Mouse (Mus musculus) limb, embryonic 14.5 days (tissue): ENCODE results near the gene Stpg2. TPM values are rescaled to one million over a fixed set of nuclear protein-coding genes. Genes with fewer than 3 reads are reported as not detected.
"Not testable (repeated sequence)": the region's sequence is repeated elsewhere in the genome, so short reads cannot be mapped to it uniquely, and the experiment has no call there.

Source experiments
- ATAC-seq: fragments of 200-750 bp; cut with Nextera tagmentation; 2 replicates; pipeline ENCODE4 v1.8.0; 2017; ENCODE audit warnings: low read depth, moderate number of reproducible peaks, moderate TSS enrichment; ENCODE audit not compliant: low FRiP score
- DNase-seq: peaks from one replicate; pipeline ENCODE4 v3.0.0-alpha.2; 2015; ENCODE audit warnings: low spot score
- H3K27ac ChIP-seq: fragments of 300-500 bp; sonication (generic); replicated peaks from 2 replicates; pipeline ENCODE4 v1.5.1; 2014; ENCODE audit warnings: low read depth, mild to moderate bottlenecking, low read length, moderate library complexity, mixed read lengths
- H3K27me3 ChIP-seq: fragments of 300-500 bp; sonication (generic); 2 replicates; pipeline ENCODE4 v1.6.1; 2014; ENCODE audit warnings: low read length, mixed read lengths; ENCODE audit not compliant: control insufficient read depth, insufficient read depth
- H3K36me3 ChIP-seq: fragments of 300-500 bp; sonication (generic); 2 replicates; pipeline ENCODE4 v1.6.1; 2014; ENCODE audit warnings: mild to moderate bottlenecking, low read length, moderate library complexity, mixed read lengths; ENCODE audit not compliant: control insufficient read depth, insufficient read depth
- H3K4me1 ChIP-seq: fragments of 300-500 bp; sonication (generic); 2 replicates; pipeline ENCODE4 v1.6.1; 2014; ENCODE audit warnings: antibody characterized with exemption, low read length, mixed read lengths; ENCODE audit not compliant: control insufficient read depth, insufficient read depth
- H3K4me2 ChIP-seq: fragments of 300-500 bp; sonication (generic); replicated peaks from 2 replicates; pipeline ENCODE4 v1.6.1; 2014; ENCODE audit warnings: low read depth, mild to moderate bottlenecking, low read length, moderate library complexity; ENCODE audit not compliant: severe bottlenecking
- H3K4me3 ChIP-seq: fragments of 300-500 bp; sonication (generic); replicated peaks from 2 replicates; pipeline ENCODE4 v1.5.1; 2014; ENCODE audit warnings: low read length
- H3K9ac ChIP-seq: fragments of 300-500 bp; sonication (generic); 2 replicates; pipeline ENCODE4 v1.6.1; 2014; ENCODE audit warnings: mild to moderate bottlenecking, low read depth, low read length, moderate library complexity; ENCODE audit not compliant: severe bottlenecking
- H3K9me3 ChIP-seq: fragments of 300-500 bp; sonication (generic); 2 replicates; pipeline ENCODE4 v1.6.1; 2016; ENCODE audit warnings: low read length; ENCODE audit not compliant: control insufficient read depth
- POLR2A ChIP-seq: fragments of 200-500 bp; IDR thresholded peaks from 2 replicates; pipeline ENCODE4 v1.8.0; 2012; ENCODE audit warnings: inconsistent platforms, mild to moderate bottlenecking, moderate library complexity, borderline replicate concordance; ENCODE audit not compliant: insufficient read depth, insufficient read length; ENCODE audit errors: extremely low read depth
- WGBS: fragments of 180-500 bp; shearing (Covaris S2); extraction: QIAGEN DNeasy Blood & Tissue Kit; methylation state at CpG from one replicate; pipeline ENCODE4 v1.1.7; 2014; 5-methylcytosine and 5-hydroxymethylcytosine counted together
- polyA plus RNA-seq, 2 experiments: library from polyadenylated mRNA; depleted of rRNA in 1 of 2; stranded (reverse) in 1 of 2; unstranded in 1 of 2; fragments of >200 nt; fragmentation: Nextera tagmentation in 1 of 2; extraction: Ambion mirVana in 1 of 2; gene quantifications; 2 replicates each; pipeline versions ENCODE4 v1.2.1 to v1.2.3; 2012 to 2014

The Stpg2 gene
- polyA plus RNA-seq, 2 experiments = not detected

- WGBS = 73% methylated on average over 3 of the region's 3 CpGs
Observed at GRCm38 (mm10) chr3:139676192-139676591, 470.7 kb downstream of the Stpg2 start.

DNA sequence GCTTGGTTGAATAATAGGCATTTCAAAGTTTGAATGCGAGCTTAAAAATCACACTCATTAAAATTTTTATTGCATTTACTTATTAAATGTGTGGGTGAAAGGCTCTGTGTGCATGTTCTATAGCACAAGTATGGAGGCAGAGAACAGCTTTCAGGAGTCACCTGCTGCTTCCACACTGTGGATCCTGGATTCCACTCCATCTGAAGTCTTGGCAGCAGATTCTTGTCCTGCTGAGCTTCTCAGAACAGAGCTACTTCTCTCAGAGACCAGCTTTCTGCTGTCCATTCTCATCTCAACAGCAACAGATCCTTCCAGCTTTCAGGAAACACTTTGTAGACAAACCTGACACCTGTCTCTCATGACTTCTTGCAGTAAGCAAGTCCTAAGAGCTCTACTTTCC, 471.2 kb downstream of the Stpg2 start:
- WGBS = 32% methylated on average over 1 of the region's 1 CpGs
- H3K27ac ChIP-seq = no peak overlapping the region
- ATAC-seq (no peak), DNase-seq (no peak)
- no peaks in the 10 kb centered on the region for H3K4me1 ChIP-seq
- H3K4me2 ChIP-seq = no peak overlapping the region
- no peak overlapping the region for H3K4me3 ChIP-seq
- TF ChIP-seq POLR2A = no peak
- H3K36me3 ChIP-seq = no peaks in the 10 kb centered on the region
- H3K9ac ChIP-seq = no peak overlapping the region
- no peaks in the 10 kb centered on the region for H3K9me3 ChIP-seq
- no peaks in the 10 kb centered on the region for H3K27me3 ChIP-seq

More at GRCm38 (mm10) chr3:139676192-139676591, 470.7 kb downstream of the Stpg2 start:
- Histone ChIP-seq H3K4me1 (no peaks in the 10 kb centered on the region), H3K9ac (no peak overlapping the region), H3K4me2 (no peak overlapping the region), H3K27me3 (no peaks in the 10 kb centered on the region), H3K9me3 (no peaks in the 10 kb centered on the region), H3K4me3 (no peak overlapping the region), H3K36me3 (no peaks in the 10 kb centered on the region), H3K27ac (no peak overlapping the region)
- TF ChIP-seq POLR2A = no peak
- ATAC-seq (no peak), DNase-seq (no peak)

GRCm38 (mm10) chr3:139704238-139704637, 498.7 kb downstream of the Stpg2 start:
- 94% methylated on average over 3 of the region's 3 CpGs for WGBS

DNA sequence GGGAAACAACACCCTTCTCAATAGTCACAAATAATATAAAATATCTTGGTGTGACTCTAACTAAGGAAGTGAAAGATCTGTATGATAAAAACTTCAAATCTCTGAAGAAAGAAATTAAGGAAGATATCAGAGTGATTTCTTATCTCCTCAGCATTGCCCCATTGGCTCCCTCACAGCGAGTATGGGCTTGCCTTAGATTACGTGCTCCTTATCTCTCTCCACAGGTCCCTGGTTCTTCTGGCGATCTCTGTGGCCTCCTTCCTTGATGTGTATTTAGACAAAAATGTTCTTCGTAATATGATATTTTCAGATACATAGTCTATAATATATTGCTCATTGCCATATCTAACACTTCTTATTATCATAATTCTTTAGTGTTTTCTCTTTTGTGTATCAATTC, 501.9 kb downstream of the Stpg2 start:
- not testable (repeated sequence) for H3K4me2 ChIP-seq, H3K4me3 ChIP-seq, H3K27ac ChIP-seq, DNase-seq, H3K27me3 ChIP-seq, ATAC-seq, H3K9me3 ChIP-seq, H3K4me1 ChIP-seq, H3K9ac ChIP-seq, H3K36me3 ChIP-seq
- WGBS = 92% methylated on average over 4 of the region's 4 CpGs

More at GRCm38 (mm10) chr3:139704238-139704637, 498.7 kb downstream of the Stpg2 start:
- H3K4me1 ChIP-seq, H3K4me3 ChIP-seq, DNase-seq, H3K36me3 ChIP-seq, H3K27ac ChIP-seq, H3K4me2 ChIP-seq, H3K9ac ChIP-seq, ATAC-seq, H3K9me3 ChIP-seq, H3K27me3 ChIP-seq: not testable (repeated sequence)

DNA sequence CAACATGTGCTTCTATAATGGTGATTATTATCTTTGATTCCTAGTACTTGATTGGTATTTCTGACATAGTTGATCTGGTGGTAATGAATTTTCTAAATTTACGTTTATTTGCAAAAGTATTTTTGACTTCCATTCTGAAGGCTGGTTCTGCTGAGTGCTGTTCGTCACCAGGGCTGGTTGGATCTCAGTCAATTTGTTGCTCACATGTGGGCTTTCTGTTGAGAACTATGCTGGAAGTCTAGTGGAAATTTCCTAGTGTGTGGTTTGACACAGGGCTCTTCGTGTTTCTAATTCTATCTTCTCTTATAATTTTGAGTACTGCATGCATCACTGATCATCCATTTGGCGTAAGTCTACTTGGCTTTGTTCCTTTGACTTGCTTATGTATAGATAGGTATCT, 504.3 kb downstream of the Stpg2 start:
- no peak for TF ChIP-seq POLR2A
- no peak overlapping the region for H3K4me3 ChIP-seq
- no peak for DNase-seq
- ATAC-seq = no peak
- no peak overlapping the region for H3K4me2 ChIP-seq
- no peak overlapping the region for H3K9ac ChIP-seq
- H3K36me3 ChIP-seq = no peaks in the 10 kb centered on the region
- no peak overlapping the region for H3K27ac ChIP-seq
- no peaks in the 10 kb centered on the region for H3K4me1 ChIP-seq
- H3K9me3 ChIP-seq = no peaks in the 10 kb centered on the region
- no peaks in the 10 kb centered on the region for H3K27me3 ChIP-seq
- WGBS = 88% methylated on average over 4 of the region's 4 CpGs

- no peaks in the 10 kb centered on the region for H3K27me3 ChIP-seq
- no peaks in the 10 kb centered on the region for H3K4me1 ChIP-seq
- no peaks in the 10 kb centered on the region for H3K9me3 ChIP-seq
- DNase-seq = no peak
- H3K4me2 ChIP-seq = no peak overlapping the region
- WGBS = 26% methylated on average over 7 of the region's 7 CpGs
- no peak overlapping the region for H3K4me3 ChIP-seq
- H3K9ac ChIP-seq = no peak overlapping the region
- no peaks in the 10 kb centered on the region for H3K36me3 ChIP-seq
- H3K27ac ChIP-seq = no peak overlapping the region
- TF ChIP-seq POLR2A = no peak
- ATAC-seq = no peak
Observed at GRCm38 (mm10) chr3:139728751-139729150, 523.3 kb downstream of the Stpg2 start.
